9 mouse cellular contexts compared by ENCODE assay signal in genomic region chr15:79791502-79791901, GRCm38 (mm10). TPM values are rescaled to one million over a fixed set of nuclear protein-coding genes. Genes with fewer than 3 reads are reported as not detected.
DNase-seq lines count a peak whose midpoint lies in the region; ATAC-seq lines count a peak whose summit lies in the region.
"Had no signal": no experiment of that assay in that cellular context is flagged by ENCODE, and none has a peak within 500 bp of the region (broad histone marks: within the 10 kb centered on the region; RNA-seq: fewer than 3 reads in every experiment).

No protein-coding gene starts in this region.

- H3K36me3 ChIP-seq in hindbrain, embryonic 14.5 days (replicated peaks; ENCODE audit: control insufficient read depth, insufficient read depth): 0 out of 2 replicates have a peak, but pooled peaks cover 6% of the 10 kb centered on the region
- H3K36me3 ChIP-seq in hindbrain, embryonic 16.5 days (ENCODE audit: control insufficient read depth, insufficient read depth, low read length): peaks cover 4% of the 10 kb centered on the region
- no peaks in the 10 kb centered on the region for H3K36me3 ChIP-seq in liver, embryonic 11.5 days (ENCODE audit: control insufficient read depth, insufficient read depth, low read length)
- no peaks in the 10 kb centered on the region for H3K36me3 ChIP-seq in forebrain, embryonic 13.5 days (ENCODE audit: poor library complexity, severe bottlenecking)
- H3K36me3 ChIP-seq: lung, embryonic 15.5 days had no signal

- DNase-seq in hindbrain, embryonic 14.5 days (ENCODE audit: low spot score): peak; percentile 49
- peak; percentile 81 for DNase-seq in NIH3T3 (ENCODE audit: low read depth)
- peak; percentile 85 for DNase-seq in embryo, embryonic 10.5 days (ENCODE audit: low spot score)
- DNase-seq in liver, embryonic 11.5 days (ENCODE audit: low spot score): peak; percentile 59
- DNase-seq in spleen, postnatal 4 days (ENCODE audit: low spot score in 2 of 2): peak; percentile 40 to 83
- no peak for DNase-seq in frontal cortex, postnatal 36 days (ENCODE audit: low spot score in 2 of 2)

- H3K27ac ChIP-seq in hindbrain, embryonic 14.5 days: no peak overlapping the region
- no peak overlapping the region for H3K27ac ChIP-seq in hindbrain, embryonic 16.5 days (ENCODE audit: low read depth, low read length)
- H3K27ac ChIP-seq in liver, embryonic 11.5 days (ENCODE audit: low read depth, low read length): no peak overlapping the region
- H3K27ac ChIP-seq in forebrain, embryonic 13.5 days: no peak overlapping the region
- H3K27ac ChIP-seq: lung, embryonic 15.5 days had no signal

- 9% methylated on average over 12 of the region's 12 CpGs for WGBS in hindbrain, embryonic 14.5 days
- WGBS in hindbrain, embryonic 16.5 days: 4% methylated on average over 12 of the region's 12 CpGs
- 6% methylated on average over 12 of the region's 12 CpGs for WGBS in liver, embryonic 11.5 days
- 3% methylated on average over 12 of the region's 12 CpGs for WGBS in forebrain, embryonic 13.5 days

- no peaks in the 10 kb centered on the region for H3K9me3 ChIP-seq in hindbrain, embryonic 14.5 days (ENCODE audit: control insufficient read depth, low read length)
- H3K9me3 ChIP-seq in hindbrain, embryonic 16.5 days (ENCODE audit: control insufficient read depth, low read length): no peaks in the 10 kb centered on the region
- H3K9me3 ChIP-seq in liver, embryonic 11.5 days (ENCODE audit: control insufficient read depth, low read length): no peaks in the 10 kb centered on the region
- no peaks in the 10 kb centered on the region for H3K9me3 ChIP-seq in forebrain, embryonic 13.5 days (replicated peaks)
- H3K9me3 ChIP-seq: lung, embryonic 15.5 days had no signal

- H3K4me3 ChIP-seq in hindbrain, embryonic 14.5 days (replicated peaks; ENCODE audit: low read length): no peak overlapping the region
- no peak overlapping the region for H3K4me3 ChIP-seq in hindbrain, embryonic 16.5 days (ENCODE audit: low read length)
- H3K4me3 ChIP-seq in liver, embryonic 11.5 days (ENCODE audit: low read depth, low read length): no peak overlapping the region
- H3K4me3 ChIP-seq in forebrain, embryonic 13.5 days: no peak overlapping the region
- H3K4me3 ChIP-seq: lung, embryonic 15.5 days had no signal

- no peak overlapping the region for H3K4me2 ChIP-seq in hindbrain, embryonic 14.5 days (replicated peaks)
- H3K4me2 ChIP-seq in hindbrain, embryonic 16.5 days (ENCODE audit: low read length): no peak overlapping the region
- H3K4me2 ChIP-seq in liver, embryonic 11.5 days: no peak overlapping the region
- no peak overlapping the region for H3K4me2 ChIP-seq in forebrain, embryonic 13.5 days
- H3K4me2 ChIP-seq: lung, embryonic 15.5 days had no signal

- peaks cover 13% of the 10 kb centered on the region; the same call in 1 of the 2 replicates for H3K4me1 ChIP-seq in hindbrain, embryonic 14.5 days (replicated peaks; ENCODE audit: control insufficient read depth, insufficient read depth, low read length)
- peaks cover 3% of the 10 kb centered on the region; the same call in 1 of the 2 replicates for H3K4me1 ChIP-seq in hindbrain, embryonic 16.5 days (ENCODE audit: control insufficient read depth, insufficient read depth, low read depth, low read length)
- no peaks in the 10 kb centered on the region for H3K4me1 ChIP-seq in liver, embryonic 11.5 days (replicated peaks; ENCODE audit: control insufficient read depth, insufficient read depth, low read length)
- H3K4me1 ChIP-seq in forebrain, embryonic 13.5 days: peaks cover 7% of the 10 kb centered on the region; the same call in 1 of the 2 replicates
- H3K4me1 ChIP-seq: lung, embryonic 15.5 days had no signal

- ATAC-seq in hindbrain, embryonic 14.5 days (ENCODE audit: low FRiP score): no peak
- ATAC-seq in hindbrain, embryonic 16.5 days: no peak
- no peak for ATAC-seq in liver, embryonic 11.5 days (replicated peaks; ENCODE audit: low FRiP score)
- ATAC-seq in forebrain, embryonic 13.5 days: no peak

- H3K9ac ChIP-seq in hindbrain, embryonic 14.5 days: no peak overlapping the region
- H3K9ac ChIP-seq in hindbrain, embryonic 16.5 days (ENCODE audit: low read depth, low read length): no peak overlapping the region
- H3K9ac ChIP-seq in liver, embryonic 11.5 days (ENCODE audit: low read depth, low read length): no peak overlapping the region
- H3K9ac ChIP-seq in forebrain, embryonic 13.5 days: no peak overlapping the region
- H3K9ac ChIP-seq: lung, embryonic 15.5 days had no signal

- H3K27me3 ChIP-seq in hindbrain, embryonic 14.5 days (ENCODE audit: control insufficient read depth, insufficient read depth, low read length): no peaks in the 10 kb centered on the region
- no peaks in the 10 kb centered on the region for H3K27me3 ChIP-seq in hindbrain, embryonic 16.5 days (replicated peaks; ENCODE audit: control insufficient read depth, insufficient read depth, low read length)
- H3K27me3 ChIP-seq in liver, embryonic 11.5 days (replicated peaks; ENCODE audit: control insufficient read depth, insufficient read depth, low read length): peaks cover 36% of the 10 kb centered on the region
- H3K27me3 ChIP-seq in forebrain, embryonic 13.5 days: peaks cover 5% of the 10 kb centered on the region; the same call in 1 of the 2 replicates
- H3K27me3 ChIP-seq: lung, embryonic 15.5 days had no signal

RNA-seq across cellular contexts. Expression of gene Nptxr, which starts 13.1 kb away (rescaled TPM):
- 20.9 and 24.8 TPM in 2 replicates for polyA plus RNA-seq in hindbrain, embryonic 14.5 days (2014; fragmentation: Nextera tagmentation; extraction: Ambion mirVana)
- 44.1 and 58.7 TPM in 2 replicates for polyA plus RNA-seq in hindbrain, embryonic 16.5 days (2015; fragmentation: Nextera tagmentation; extraction: Ambion mirVana)
- polyA plus RNA-seq in liver, embryonic 11.5 days (2014; fragmentation: Nextera tagmentation; extraction: Ambion mirVana): 0.27 and 0.43 TPM in 2 replicates
- 7.9 and 8.3 TPM in 2 replicates for polyA plus RNA-seq in forebrain, embryonic 13.5 days (2015; fragmentation: Nextera tagmentation; extraction: Ambion mirVana)

RNA-seq across cellular contexts. Expression of gene Dnal4, which starts 13.9 kb away (rescaled TPM):
- 64.6 and 67.8 TPM in 2 replicates for polyA plus RNA-seq in hindbrain, embryonic 14.5 days (2014; fragmentation: Nextera tagmentation; extraction: Ambion mirVana)
- 61.8 and 64.9 TPM in 2 replicates for polyA plus RNA-seq in hindbrain, embryonic 16.5 days (2015; fragmentation: Nextera tagmentation; extraction: Ambion mirVana)
- polyA plus RNA-seq in liver, embryonic 11.5 days (2014; fragmentation: Nextera tagmentation; extraction: Ambion mirVana): 25.0 and 28.6 TPM in 2 replicates
- 90.6 and 94.0 TPM in 2 replicates for polyA plus RNA-seq in forebrain, embryonic 13.5 days (2015; fragmentation: Nextera tagmentation; extraction: Ambion mirVana)

RNA-seq across cellular contexts. Expression of gene Npcd, which starts 42.5 kb away (rescaled TPM):
- 1.4 and 5.5 TPM in 2 replicates for polyA plus RNA-seq in hindbrain, embryonic 14.5 days (2014; fragmentation: Nextera tagmentation; extraction: Ambion mirVana)
- 0.41 and 0.67 TPM in 2 replicates for polyA plus RNA-seq in hindbrain, embryonic 16.5 days (2015; fragmentation: Nextera tagmentation; extraction: Ambion mirVana)
- polyA plus RNA-seq in liver, embryonic 11.5 days (2014; fragmentation: Nextera tagmentation; extraction: Ambion mirVana): not detected in 2 replicates
- not detected in 2 replicates for polyA plus RNA-seq in forebrain, embryonic 13.5 days (2015; fragmentation: Nextera tagmentation; extraction: Ambion mirVana)

RNA-seq across cellular contexts. Expression of gene Cbx6, which starts 43.0 kb away (rescaled TPM):
- polyA plus RNA-seq in hindbrain, embryonic 14.5 days (2014; fragmentation: Nextera tagmentation; extraction: Ambion mirVana): 36.9 and 39.8 TPM in 2 replicates
- 65.2 and 67.2 TPM in 2 replicates for polyA plus RNA-seq in hindbrain, embryonic 16.5 days (2015; fragmentation: Nextera tagmentation; extraction: Ambion mirVana)
- polyA plus RNA-seq in liver, embryonic 11.5 days (2014; fragmentation: Nextera tagmentation; extraction: Ambion mirVana): 16.3 and 16.8 TPM in 2 replicates
- 39.0 and 43.8 TPM in 2 replicates for polyA plus RNA-seq in forebrain, embryonic 13.5 days (2015; fragmentation: Nextera tagmentation; extraction: Ambion mirVana)

RNA-seq across cellular contexts. Expression of gene Sun2, which starts 49.2 kb away (rescaled TPM):
- polyA plus RNA-seq in hindbrain, embryonic 14.5 days (2014; fragmentation: Nextera tagmentation; extraction: Ambion mirVana): 5.9 and 6.7 TPM in 2 replicates
- polyA plus RNA-seq in hindbrain, embryonic 16.5 days (2015; fragmentation: Nextera tagmentation; extraction: Ambion mirVana): 4.6 and 4.7 TPM in 2 replicates
- 2.2 and 2.5 TPM in 2 replicates for polyA plus RNA-seq in liver, embryonic 11.5 days (2014; fragmentation: Nextera tagmentation; extraction: Ambion mirVana)
- polyA plus RNA-seq in forebrain, embryonic 13.5 days (2015; fragmentation: Nextera tagmentation; extraction: Ambion mirVana): 8.1 and 8.4 TPM in 2 replicates

Comparison
In these comparisons a context has a peak if more than half of its experiments do, and no peak if none do; other contexts are left out.
1. DNase-seq: peak in hindbrain, embryonic 14.5 days (single experiment), NIH3T3 (single experiment), embryo, embryonic 10.5 days (single experiment), liver, embryonic 11.5 days (single experiment) and spleen, postnatal 4 days (2 of 2); none in frontal cortex, postnatal 36 days (0 of 2).